Mouse (Mus musculus) bone marrow, adult 2 months (tissue): Measurements from ENCODE around the gene Cemip2.

Experiments
- CTCF ChIP-seq: fragments of 200-500 bp; IDR thresholded peaks from 2 replicates; pipeline ENCODE4 v1.5.1; 2011; ENCODE audit warnings: low read length, control low read depth; ENCODE audit not compliant: control insufficient read depth, insufficient read depth
- POLR2A ChIP-seq: fragments of 200-500 bp; IDR thresholded peaks from 2 replicates; pipeline ENCODE4 v1.6.1; 2011; ENCODE audit warnings: low read depth, mild to moderate bottlenecking, control low read depth, low read length, borderline replicate concordance; ENCODE audit not compliant: control insufficient read depth

- TF ChIP-seq POLR2A = no peak
- no peak for TF ChIP-seq CTCF
These were observed 39.4 kb upstream of the Cemip2 start for GRCm38 (mm10) chr19:21738591-21739280.
